Mouse (Mus musculus): ENCODE measurements around the gene Fbxo28. TPM values are rescaled to one million over a fixed set of nuclear protein-coding genes. Genes with fewer than 3 reads are reported as not detected.

Gene Fbxo28
- polyA plus RNA-seq, 1 experiment = 8.7 TPM

GRCm38 (mm10) chr1:182363683-182364404 lies 22.4 kb upstream of the Fbxo28 start:
- Histone ChIP-seq H3K27ac (replicated peaks; ENCODE audit: low read depth, low read length) (no peak overlapping the region), H3K4me1 (ENCODE audit: control insufficient read depth, insufficient read depth, insufficient read length, low read length) (peaks cover 5% of the 10 kb centered on the region; the same call in 1 of the 2 replicates), H3K4me3 (ENCODE audit: insufficient read depth, low read depth, low read length) (no peak overlapping the region)

- Histone ChIP-seq H3K27ac (replicated peaks; ENCODE audit: low read depth, low read length) (no peak overlapping the region), H3K4me1 (ENCODE audit: control insufficient read depth, insufficient read depth, insufficient read length, low read length) (no peaks in the 10 kb centered on the region), H3K4me3 (ENCODE audit: insufficient read depth, low read depth, low read length) (no peak overlapping the region)
These were observed 21.3 kb upstream of the Fbxo28 start for GRCm38 (mm10) chr1:182362703-182363102.

- Histone ChIP-seq H3K4me1 (ENCODE audit: control insufficient read depth, insufficient read depth, insufficient read length, low read length) (no peaks in the 10 kb centered on the region), H3K27ac (replicated peaks; ENCODE audit: low read depth, low read length) (no peak overlapping the region), H3K4me3 (ENCODE audit: insufficient read depth, low read depth, low read length) (no peak overlapping the region)
These were observed 16.7 kb upstream of the Fbxo28 start for GRCm38 (mm10) chr1:182358133-182358532.

GRCm38 (mm10) chr1:182354504-182355147 lies 13.2 kb upstream of the Fbxo28 start:
- H3K27ac ChIP-seq (replicated peaks; ENCODE audit: low read depth, low read length) = no peak overlapping the region
- H3K4me1 ChIP-seq (ENCODE audit: control insufficient read depth, insufficient read depth, insufficient read length, low read length) = no peaks in the 10 kb centered on the region
- no peak overlapping the region for H3K4me3 ChIP-seq (ENCODE audit: insufficient read depth, low read depth, low read length)

- no peaks in the 10 kb centered on the region for H3K4me1 ChIP-seq (ENCODE audit: control insufficient read depth, insufficient read depth, insufficient read length, low read length)
These were observed 8.1 kb upstream of the Fbxo28 start for GRCm38 (mm10) chr1:182349557-182349956.

GRCm38 (mm10) chr1:182346491-182346890 lies 5.1 kb upstream of the Fbxo28 start:
- H3K4me1 ChIP-seq (ENCODE audit: control insufficient read depth, insufficient read depth, insufficient read length, low read length) = no peaks in the 10 kb centered on the region
- H3K4me3 ChIP-seq (ENCODE audit: insufficient read depth, low read depth, low read length) = no peak overlapping the region
- H3K27ac ChIP-seq (replicated peaks; ENCODE audit: low read depth, low read length) = no peak overlapping the region

More at GRCm38 (mm10) chr1:182349557-182349956, 8.1 kb upstream of the Fbxo28 start:
- H3K4me3 ChIP-seq (ENCODE audit: insufficient read depth, low read depth, low read length) = no peak overlapping the region
- no peak overlapping the region for H3K27ac ChIP-seq (replicated peaks; ENCODE audit: low read depth, low read length)

GRCm38 (mm10) chr1:182345857-182346256 lies 4.4 kb upstream of the Fbxo28 start:
- no peak overlapping the region for H3K27ac ChIP-seq (replicated peaks; ENCODE audit: low read depth, low read length)
- no peak overlapping the region for H3K4me3 ChIP-seq (ENCODE audit: insufficient read depth, low read depth, low read length)
- no peaks in the 10 kb centered on the region for H3K4me1 ChIP-seq (ENCODE audit: control insufficient read depth, insufficient read depth, insufficient read length, low read length)

- Histone ChIP-seq H3K4me1 (ENCODE audit: control insufficient read depth, insufficient read depth, insufficient read length, low read length) (no peaks in the 10 kb centered on the region), H3K27ac (replicated peaks; ENCODE audit: low read depth, low read length) (no peak overlapping the region), H3K4me3 (ENCODE audit: insufficient read depth, low read depth, low read length) (peak overlapping the region; percentile 84; the same call in 1 of the 2 replicates)
These were observed 564 bp upstream of the Fbxo28 start for GRCm38 (mm10) chr1:182341993-182342392.

GRCm38 (mm10) chr1:182340281-182340680 lies 1.1 kb downstream of the Fbxo28 start:
- peak overlapping the region; percentile 85 for H3K4me3 ChIP-seq (ENCODE audit: insufficient read depth, low read depth, low read length)
- H3K27ac ChIP-seq (replicated peaks; ENCODE audit: low read depth, low read length) = no peak overlapping the region
- H3K4me1 ChIP-seq (ENCODE audit: control insufficient read depth, insufficient read depth, insufficient read length, low read length) = no peaks in the 10 kb centered on the region

- no peaks in the 10 kb centered on the region for H3K4me1 ChIP-seq (ENCODE audit: control insufficient read depth, insufficient read depth, insufficient read length, low read length)
- H3K27ac ChIP-seq (replicated peaks; ENCODE audit: low read depth, low read length) = no peak overlapping the region
- H3K4me3 ChIP-seq (ENCODE audit: insufficient read depth, low read depth, low read length) = no peak overlapping the region
These were observed 2.4 kb downstream of the Fbxo28 start for GRCm38 (mm10) chr1:182338961-182339565.

GRCm38 (mm10) chr1:182333766-182334437 lies 7.5 kb downstream of the Fbxo28 start:
- Histone ChIP-seq H3K27ac (replicated peaks; ENCODE audit: low read depth, low read length) (no peak overlapping the region), H3K4me1 (ENCODE audit: control insufficient read depth, insufficient read depth, insufficient read length, low read length) (no peaks in the 10 kb centered on the region)

GRCm38 (mm10) chr1:182332090-182333034 lies 9.1 kb downstream of the Fbxo28 start:
- H3K4me3 ChIP-seq (ENCODE audit: insufficient read depth, low read depth, low read length) = no peak overlapping the region
- no peak overlapping the region for H3K27ac ChIP-seq (replicated peaks; ENCODE audit: low read depth, low read length)
- no peaks in the 10 kb centered on the region for H3K4me1 ChIP-seq (ENCODE audit: control insufficient read depth, insufficient read depth, insufficient read length, low read length)

More at GRCm38 (mm10) chr1:182333766-182334437, 7.5 kb downstream of the Fbxo28 start:
- H3K4me3 ChIP-seq (ENCODE audit: insufficient read depth, low read depth, low read length) = no peak overlapping the region

- H3K27ac ChIP-seq (replicated peaks; ENCODE audit: low read depth, low read length) = no peak overlapping the region
- H3K4me1 ChIP-seq (ENCODE audit: control insufficient read depth, insufficient read depth, insufficient read length, low read length) = no peaks in the 10 kb centered on the region
- H3K4me3 ChIP-seq (ENCODE audit: insufficient read depth, low read depth, low read length) = no peak overlapping the region
These were observed 15.5 kb downstream of the Fbxo28 start for GRCm38 (mm10) chr1:182325919-182326318.

GRCm38 (mm10) chr1:182324552-182324951 lies 16.9 kb downstream of the Fbxo28 start:
- no peak overlapping the region for H3K4me3 ChIP-seq (ENCODE audit: insufficient read depth, low read depth, low read length)
- no peak overlapping the region for H3K27ac ChIP-seq (replicated peaks; ENCODE audit: low read depth, low read length)
- no peaks in the 10 kb centered on the region for H3K4me1 ChIP-seq (ENCODE audit: control insufficient read depth, insufficient read depth, insufficient read length, low read length)

Data from brown adipose tissue, adult 24 weeks (tissue).